Mouse (Mus musculus) inflammation-experienced regulatory T-cells, adult 6 months (primary cell): ENCODE measurements around the gene 2810408A11Rik. TPM values are rescaled to one million over a fixed set of nuclear protein-coding genes. Genes with fewer than 3 reads are reported as not detected.

Experiments used
- ATAC-seq: one replicate; pipeline ENCODE4 v1.8.0; 2017
- polyA plus RNA-seq, 3 experiments: library from polyadenylated mRNA; unstranded; fragments of 100-300 nt; shearing (Covaris generic); gene quantifications; one replicate each; pipeline ENCODE4 v1.2.1; 2017

Gene 2810408A11Rik
- polyA plus RNA-seq, 3 experiments from 2014 or later: 0.39 to 0.98 (median 0.63) TPM

GRCm38 (mm10) chr11:69848021-69848420, 52.8 kb downstream of the 2810408A11Rik start:
- ATAC-seq: no peak

Other genes with a start within 250 kb of the 2810408A11Rik start
- not detected for gene Sox15, start 245.7 kb downstream of the 2810408A11Rik start, polyA plus RNA-seq
- gene Mpdu1, start 238.3 kb downstream of the 2810408A11Rik start, polyA plus RNA-seq: 10 to 100 TPM; 30.3 to 55.1 (median 52.5) TPM
- gene Cd68, start 234.8 kb downstream of the 2810408A11Rik start, polyA plus RNA-seq: 10 to 100 TPM in 1 of 3 experiments, 1 to 10 TPM in 2; 3.8 to 21.2 (median 4.5) TPM
- 100 to 1,000 TPM; 156 to 375 (median 178) TPM for gene Eif4a1, start 228.6 kb downstream of the 2810408A11Rik start, polyA plus RNA-seq
- 10 to 100 TPM; 21.8 to 38.0 (median 32.0) TPM for gene Senp3, start 218.9 kb downstream of the 2810408A11Rik start, polyA plus RNA-seq
- not detected for gene Tnfsf13, start 215.2 kb downstream of the 2810408A11Rik start, polyA plus RNA-seq
- not detected for gene Tnfsf12, start 205.1 kb downstream of the 2810408A11Rik start, polyA plus RNA-seq
- gene Tnfsfm13, start 204.9 kb downstream of the 2810408A11Rik start, polyA plus RNA-seq: not detected
- gene Polr2a, start 142.3 kb downstream of the 2810408A11Rik start, polyA plus RNA-seq: 10 to 100 TPM; 27.3 to 28.4 (median 27.7) TPM
- gene Slc35g3, start 139.0 kb downstream of the 2810408A11Rik start, polyA plus RNA-seq: not detected
- gene Zbtb4, start 135.1 kb downstream of the 2810408A11Rik start, polyA plus RNA-seq: 10 to 100 TPM in 2 of 3 experiments, 1 to 10 TPM in 1; 4.3 to 13.9 (median 11.8) TPM
- gene Chrnb1, start 105.0 kb downstream of the 2810408A11Rik start, polyA plus RNA-seq: 1 to 10 TPM; 1.7 to 2.5 (median 1.8) TPM
- not detected for gene Fgf11, start 99.1 kb downstream of the 2810408A11Rik start, polyA plus RNA-seq
- gene Tmem102, start 95.4 kb downstream of the 2810408A11Rik start, polyA plus RNA-seq: not detected
- not detected for gene Gm39566, start 85.7 kb downstream of the 2810408A11Rik start, polyA plus RNA-seq
- not detected for gene Spem2, start 82.5 kb downstream of the 2810408A11Rik start, polyA plus RNA-seq
- gene Spem1, start 78.8 kb downstream of the 2810408A11Rik start, polyA plus RNA-seq: not detected
- 1 to 10 TPM in 2 of 3 experiments, under 1 TPM in 1; 0.60 to 2.5 (median 1.2) TPM for gene Nlgn2, start 63.2 kb downstream of the 2810408A11Rik start, polyA plus RNA-seq
- 100 to 1,000 TPM; 124 to 157 (median 131) TPM for gene Tmem256, start 62.5 kb downstream of the 2810408A11Rik start, polyA plus RNA-seq
- 10 to 100 TPM in 2 of 3 experiments, 1 to 10 TPM in 1; 7.3 to 20.2 (median 17.7) TPM for gene Plscr3, start 54.6 kb downstream of the 2810408A11Rik start, polyA plus RNA-seq
- gene Tnk1, start 42.3 kb downstream of the 2810408A11Rik start, polyA plus RNA-seq: under 1 TPM in 1 of 3 experiments, not detected in 2; 0.19 TPM
- not detected for gene Tmem95, start 23.0 kb downstream of the 2810408A11Rik start, polyA plus RNA-seq
- gene Kctd11, start 19.6 kb downstream of the 2810408A11Rik start, polyA plus RNA-seq: 1 to 10 TPM in 1 of 3 experiments, under 1 TPM in 2; 0.58 to 1.5 (median 0.59) TPM
- gene Acap1, start 5.4 kb downstream of the 2810408A11Rik start, polyA plus RNA-seq: 100 to 1,000 TPM; 229 to 289 (median 266) TPM
- 1 to 10 TPM; 5.2 to 9.6 (median 9.0) TPM for gene Neurl4, start 85 bp upstream of the 2810408A11Rik start, polyA plus RNA-seq
- gene Gps2, start 12.9 kb upstream of the 2810408A11Rik start, polyA plus RNA-seq: 100 to 1,000 TPM in 2 of 3 experiments, 10 to 100 TPM in 1; 91.9 to 128 (median 122) TPM
- gene Eif5a, start 21.0 kb upstream of the 2810408A11Rik start, polyA plus RNA-seq: 1,000 to 10,000 TPM; 1,103 to 1,192 (median 1,160) TPM
- not detected for gene Ybx2, start 34.8 kb upstream of the 2810408A11Rik start, polyA plus RNA-seq
- gene Slc2a4, start 47.2 kb upstream of the 2810408A11Rik start, polyA plus RNA-seq: not detected
- gene Cldn7, start 63.8 kb upstream of the 2810408A11Rik start, polyA plus RNA-seq: 1 to 10 TPM in 1 of 3 experiments, not detected in 2; 1.1 TPM
- gene Ctdnep1, start 80.2 kb upstream of the 2810408A11Rik start, polyA plus RNA-seq: 10 to 100 TPM; 25.8 to 35.6 (median 29.3) TPM
- gene Elp5, start 81.5 kb upstream of the 2810408A11Rik start, polyA plus RNA-seq: 10 to 100 TPM; 61.5 to 78.3 (median 68.5) TPM
- gene Gabarap, start 90.2 kb upstream of the 2810408A11Rik start, polyA plus RNA-seq: 100 to 1,000 TPM; 352 to 384 (median 366) TPM
- 10 to 100 TPM; 32.7 to 38.3 (median 36.0) TPM for gene Phf23, start 94.8 kb upstream of the 2810408A11Rik start, polyA plus RNA-seq
- gene Dvl2, start 99.6 kb upstream of the 2810408A11Rik start, polyA plus RNA-seq: 1 to 10 TPM; 2.5 to 5.0 (median 4.9) TPM
- gene Acadvl, start 114.4 kb upstream of the 2810408A11Rik start, polyA plus RNA-seq: 100 to 1,000 TPM; 110 to 132 (median 128) TPM
- gene Dlg4, start 116.0 kb upstream of the 2810408A11Rik start, polyA plus RNA-seq: 10 to 100 TPM in 2 of 3 experiments, 1 to 10 TPM in 1; 7.1 to 14.6 (median 11.2) TPM
- not detected for gene Asgr1, start 153.1 kb upstream of the 2810408A11Rik start, polyA plus RNA-seq
- not detected for gene Asgr2, start 191.7 kb upstream of the 2810408A11Rik start, polyA plus RNA-seq
- gene Mgl2, start 229.3 kb upstream of the 2810408A11Rik start, polyA plus RNA-seq: not detected